Mouse (Mus musculus): Measurements from ENCODE around the gene Manba.
"Not testable (repeated sequence)": the region's sequence is repeated elsewhere in the genome, so short reads cannot be mapped to it uniquely, and the experiment has no call there.

Manba gene

DNA sequence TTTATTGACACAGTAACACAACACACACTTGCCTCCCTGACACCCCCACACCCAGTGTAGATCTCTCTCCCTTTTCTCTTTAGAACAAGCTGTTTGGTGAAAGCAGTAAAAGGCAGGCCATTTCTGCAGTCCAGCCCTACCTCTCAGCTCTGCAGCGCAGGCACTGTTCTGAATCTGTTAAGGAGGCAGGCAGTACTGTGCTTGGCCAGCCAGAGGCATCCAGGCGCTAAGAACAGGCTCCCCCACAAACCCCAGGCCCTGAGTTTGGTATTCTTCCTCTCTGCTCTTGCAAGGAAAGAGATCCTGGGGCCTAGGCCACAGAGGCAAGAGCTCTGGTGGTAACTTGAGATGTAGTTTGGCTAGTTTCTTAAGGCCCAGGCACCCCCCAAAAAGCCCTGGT, 39.5 kb downstream of the Manba start:
- not testable (repeated sequence) for DNase-seq (ENCODE audit: low spot score)

DNA sequence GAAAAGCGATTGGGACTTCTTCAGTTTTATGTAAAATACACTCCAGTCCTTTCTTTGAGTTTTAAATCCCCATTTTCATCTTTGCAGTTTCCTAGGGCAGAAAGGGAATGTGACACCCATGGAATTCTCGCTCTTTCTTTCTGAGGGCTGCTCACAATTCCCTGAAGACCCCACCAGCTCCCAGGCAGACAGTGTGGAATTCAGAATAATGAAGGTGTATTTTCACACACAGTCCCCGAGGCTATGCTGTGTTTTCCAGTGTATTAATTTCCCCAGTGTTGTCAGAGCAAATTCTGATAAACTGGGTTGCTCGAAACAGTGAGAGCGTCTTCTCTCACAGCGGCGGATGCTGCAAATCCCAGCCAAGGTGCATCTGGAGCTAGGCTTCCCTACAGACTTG, 44.3 kb downstream of the Manba start:
- no peak for DNase-seq (ENCODE audit: low spot score)

DNA sequence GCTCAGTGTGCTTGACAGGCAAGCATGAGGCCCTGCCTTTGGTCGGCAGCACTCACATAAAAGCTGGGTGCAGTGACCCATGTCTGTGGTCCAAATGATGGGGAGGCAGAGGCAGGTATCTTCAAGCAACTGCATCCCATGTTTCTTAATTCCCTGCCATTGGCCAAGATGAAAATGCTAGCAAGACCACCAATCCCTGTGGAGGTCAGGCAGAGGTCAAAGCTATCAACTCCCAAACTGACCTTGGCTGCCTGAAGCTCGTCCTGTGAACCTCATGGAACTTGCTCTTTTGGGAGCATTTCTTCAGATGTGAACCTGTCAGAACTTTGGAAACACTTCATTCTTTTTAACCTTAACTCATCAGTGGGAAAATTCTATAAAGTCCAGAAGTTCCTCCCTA, 46.4 kb downstream of the Manba start:
- no peak for DNase-seq (ENCODE audit: low spot score)

DNA sequence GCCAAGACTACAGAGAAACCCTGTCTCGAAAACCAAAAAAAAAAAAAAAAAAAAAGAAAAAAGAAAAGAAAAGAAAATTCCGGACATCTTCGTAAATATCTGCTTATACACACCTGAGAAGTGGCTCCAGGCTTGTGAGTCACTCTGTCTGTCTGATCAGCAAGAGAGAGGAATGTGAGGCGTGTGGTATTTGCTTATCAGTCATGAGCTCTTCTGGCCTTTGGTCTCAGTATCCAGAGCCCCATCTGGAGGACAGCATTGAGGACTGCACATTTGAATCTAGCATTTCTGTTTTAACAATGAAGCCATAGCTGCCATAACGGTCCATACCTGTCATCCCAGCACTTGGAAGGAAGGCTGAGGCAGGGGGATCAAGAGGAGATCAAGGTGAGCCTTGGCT, 48.7 kb downstream of the Manba start:
- DNase-seq (ENCODE audit: low spot score), result no peak

DNA sequence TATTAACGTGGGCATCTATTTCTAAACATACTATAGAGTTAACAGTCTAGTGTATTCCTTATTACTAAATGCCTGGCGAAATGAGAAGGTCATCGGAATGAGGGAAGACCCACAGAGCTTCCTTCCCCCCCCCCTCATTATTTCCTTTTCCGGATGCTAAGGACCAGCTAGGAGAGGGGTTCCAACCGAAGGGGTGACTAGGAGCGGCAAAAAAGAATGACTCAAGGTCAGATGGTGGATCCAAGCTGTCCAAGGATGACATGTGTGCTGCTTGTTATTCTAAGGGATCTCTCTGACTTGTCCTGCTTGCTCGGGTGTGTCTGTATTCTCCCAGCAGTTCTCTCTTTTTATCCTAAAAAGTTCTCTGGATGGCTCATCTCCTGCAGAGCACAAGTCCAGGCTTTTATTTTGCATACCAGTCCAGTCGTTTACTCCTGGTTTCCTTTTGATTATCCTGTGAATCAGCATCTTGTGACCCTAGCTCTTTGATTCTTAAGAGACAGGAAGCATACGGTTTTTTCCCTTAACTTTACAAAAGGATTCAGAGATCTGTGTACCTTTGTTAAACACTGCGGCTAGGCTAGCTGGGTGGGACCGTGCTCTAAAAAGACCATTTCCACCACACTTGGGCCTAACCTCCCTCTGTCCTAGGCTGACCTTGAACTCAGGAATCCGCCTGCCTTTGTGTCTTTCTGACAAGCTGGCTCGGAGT, 61.0 kb downstream of the Manba start:
- no peak for DNase-seq (ENCODE audit: low spot score)

DNA sequence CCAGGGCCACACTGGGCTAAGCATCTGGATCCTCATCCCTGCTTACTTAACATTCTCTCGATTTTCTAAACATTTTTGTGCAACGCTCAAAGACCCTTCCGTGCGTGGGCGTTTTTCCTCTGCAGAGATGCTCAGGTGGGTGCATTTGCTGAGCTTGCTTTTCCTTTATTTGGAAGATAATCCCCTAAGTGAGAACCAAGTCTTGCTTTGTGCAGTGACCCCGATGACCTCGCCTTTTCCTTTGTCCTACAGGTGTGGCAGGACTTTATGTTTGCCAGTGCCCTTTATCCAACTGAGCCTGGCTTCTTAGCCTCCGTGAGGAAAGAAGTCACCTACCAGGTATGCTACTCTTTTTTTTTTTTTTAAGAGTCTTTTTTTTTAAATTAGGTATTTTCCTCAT, 61.9 kb downstream of the Manba start:
- no peak for DNase-seq (ENCODE audit: low spot score)

DNA sequence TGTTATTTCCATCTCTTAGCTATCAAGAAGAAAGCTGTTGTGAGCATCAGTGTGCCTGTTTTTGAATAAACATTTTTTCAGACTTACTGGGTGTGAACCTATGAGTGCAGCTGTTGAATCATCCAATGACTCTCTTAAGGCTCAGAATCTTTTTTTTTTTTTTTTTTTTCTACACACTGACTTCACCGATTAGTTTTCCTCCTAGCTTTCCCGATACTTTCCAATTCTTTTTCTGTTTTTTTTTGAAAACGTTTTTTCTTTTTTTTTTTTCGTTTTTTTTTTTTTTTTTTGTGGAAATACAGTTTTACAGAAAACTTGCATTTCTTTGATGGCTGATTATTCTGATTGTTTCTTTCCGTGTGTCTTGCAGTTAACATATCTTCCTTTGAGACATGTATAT, 67.5 kb downstream of the Manba start:
- DNase-seq (ENCODE audit: low spot score), result no peak

DNA sequence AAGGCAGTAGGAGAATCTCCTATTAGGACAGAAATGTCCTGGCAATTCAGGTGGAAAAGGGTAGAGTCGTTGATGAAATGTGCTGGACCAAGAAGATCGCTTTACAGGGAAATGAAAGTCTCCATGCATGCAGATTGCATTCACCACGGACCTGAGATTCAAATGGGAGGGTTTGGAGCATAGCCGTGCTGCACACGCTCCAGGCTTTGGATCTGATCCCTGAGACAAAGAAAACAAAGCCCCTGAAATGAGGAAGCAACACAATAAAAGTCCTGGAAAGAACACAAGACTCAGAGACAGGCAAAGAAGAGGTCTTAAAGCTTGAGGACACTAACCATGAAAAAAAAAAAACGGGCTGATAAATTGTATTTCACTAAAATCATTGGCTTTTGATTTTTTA, 69.8 kb downstream of the Manba start:
- no peak for DNase-seq (ENCODE audit: low spot score)

DNA sequence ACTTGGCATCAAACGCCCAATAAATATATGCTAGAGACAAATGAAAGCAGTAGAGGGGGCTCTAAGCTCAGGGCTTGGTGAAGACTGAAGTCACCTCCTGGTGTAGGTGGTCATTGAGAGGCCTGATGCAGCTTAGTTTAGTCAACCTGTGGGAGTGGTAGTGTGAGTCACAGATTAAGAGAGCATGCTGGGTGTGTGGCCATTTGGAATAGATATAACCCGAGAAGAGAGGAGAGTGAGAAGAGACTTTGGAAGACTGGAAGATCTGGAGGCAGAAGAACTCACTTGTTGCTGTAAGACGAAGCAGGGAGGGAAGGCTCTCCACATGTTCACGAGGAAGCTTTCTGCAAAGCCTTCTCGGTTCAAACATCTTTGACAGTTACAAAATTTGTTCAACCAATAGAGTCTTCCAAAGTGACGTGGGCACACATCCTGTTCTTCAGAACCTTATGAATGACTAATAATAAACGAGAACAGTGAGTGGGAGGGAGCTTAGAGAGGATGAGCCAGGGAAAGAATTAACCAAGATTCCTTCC, 70.7 kb downstream of the Manba start:
- DNase-seq (ENCODE audit: low spot score), result no peak

DNA sequence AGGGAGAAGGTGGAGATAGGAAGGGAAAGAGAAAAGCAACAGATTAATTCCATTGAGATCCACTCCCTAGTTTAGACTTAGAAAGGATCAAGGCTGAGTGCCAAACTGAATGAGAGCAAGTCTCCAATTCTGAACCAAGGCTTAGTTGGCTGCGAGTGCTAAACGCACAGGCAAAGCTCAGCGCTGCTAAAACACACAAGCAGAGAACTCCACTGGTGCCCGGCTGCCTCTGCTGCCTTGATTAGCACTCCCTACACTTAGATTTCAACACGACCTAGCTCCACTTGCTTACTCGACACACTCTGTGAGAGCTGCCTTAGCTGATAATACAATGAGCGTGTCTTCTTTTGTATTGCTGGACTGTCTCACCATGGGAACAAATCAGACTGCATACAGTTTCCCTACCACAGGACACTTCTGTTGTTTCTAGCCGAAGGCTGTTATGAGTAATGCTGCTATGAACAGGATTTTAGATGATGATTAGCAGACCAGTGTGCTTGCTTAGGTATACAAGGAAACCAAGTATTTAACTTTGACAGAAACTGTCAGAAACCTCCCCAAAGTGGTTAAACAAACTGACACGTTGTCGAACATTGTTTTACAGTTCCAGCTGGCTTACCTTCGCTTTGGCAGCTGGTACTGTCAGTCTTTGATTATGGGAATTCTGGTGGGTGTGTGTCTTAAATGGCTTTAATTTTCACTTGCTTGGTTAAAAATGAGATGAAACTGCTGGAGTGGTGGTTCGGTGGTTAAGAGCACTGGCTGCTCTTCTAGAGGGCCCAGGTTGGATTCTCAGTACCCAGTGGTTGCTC, 71.6 kb downstream of the Manba start:
- DNase-seq (ENCODE audit: low spot score), result no peak

DNA sequence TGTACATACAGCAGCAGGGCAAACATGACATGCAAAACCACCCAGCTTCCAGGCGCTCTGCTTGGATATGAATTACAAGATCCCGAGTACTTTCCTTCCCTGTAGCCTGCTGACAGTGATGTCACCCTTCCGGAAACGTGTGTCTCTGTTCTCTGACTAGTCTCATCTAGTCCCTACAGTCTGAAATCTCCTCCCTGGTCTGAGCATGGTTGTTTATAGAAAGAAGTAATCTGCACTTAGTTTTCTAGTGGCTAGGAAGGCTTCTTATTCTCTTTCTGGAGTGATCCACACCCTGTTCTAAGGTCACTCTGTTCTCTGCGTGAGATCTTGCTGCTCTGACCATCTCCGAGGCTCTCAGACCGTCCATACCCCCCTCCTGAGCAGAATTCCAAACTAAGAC, 76.6 kb downstream of the Manba start:
- DNase-seq (ENCODE audit: low spot score), result no peak

DNA sequence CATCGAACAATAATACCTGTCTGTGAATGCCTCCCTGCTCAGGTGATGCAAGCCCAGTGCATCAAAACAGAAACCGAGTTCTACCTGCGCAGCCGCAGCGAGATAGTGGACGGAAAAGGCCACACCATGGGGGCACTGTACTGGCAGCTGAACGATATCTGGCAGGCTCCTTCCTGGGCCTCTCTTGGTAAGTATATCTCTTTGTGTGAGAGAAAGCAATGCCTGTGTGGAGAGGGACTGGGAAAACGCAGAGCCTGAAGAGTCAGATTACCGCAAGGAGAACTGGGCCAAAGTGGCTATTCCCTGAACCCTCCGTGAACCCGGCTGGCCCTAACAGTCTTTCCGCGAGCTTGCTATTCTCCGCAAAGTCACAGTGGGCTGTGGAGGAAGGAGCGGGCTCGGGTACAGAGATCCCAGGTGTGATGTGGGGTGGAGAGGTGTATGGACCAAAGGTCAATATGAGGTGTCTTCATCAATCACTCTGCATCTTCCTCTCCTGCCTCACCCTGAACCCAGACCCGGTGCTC, 77.8 kb downstream of the Manba start:
- DNase-seq (ENCODE audit: low spot score), result no peak

DNA sequence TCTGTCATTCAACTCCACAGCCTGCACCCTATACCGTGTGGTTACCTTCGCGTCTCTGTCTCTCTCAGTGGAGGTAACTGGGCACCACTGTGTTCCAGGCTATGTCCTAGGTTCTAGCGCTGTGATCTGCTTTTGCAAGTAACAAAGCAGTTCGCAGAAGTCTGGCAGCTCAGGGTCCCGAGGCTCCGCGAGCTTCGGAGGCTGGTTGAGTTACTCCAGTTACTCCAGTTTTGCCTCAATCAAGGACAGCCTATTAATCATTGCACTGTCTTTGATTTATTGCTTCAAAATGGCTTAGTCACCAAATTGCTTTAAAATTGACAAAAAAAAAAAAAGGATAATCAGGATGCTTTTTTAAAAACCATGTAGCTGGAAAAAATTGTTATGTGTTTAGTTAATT, 79.3 kb downstream of the Manba start:
- no peak for DNase-seq (ENCODE audit: low spot score)

DNA sequence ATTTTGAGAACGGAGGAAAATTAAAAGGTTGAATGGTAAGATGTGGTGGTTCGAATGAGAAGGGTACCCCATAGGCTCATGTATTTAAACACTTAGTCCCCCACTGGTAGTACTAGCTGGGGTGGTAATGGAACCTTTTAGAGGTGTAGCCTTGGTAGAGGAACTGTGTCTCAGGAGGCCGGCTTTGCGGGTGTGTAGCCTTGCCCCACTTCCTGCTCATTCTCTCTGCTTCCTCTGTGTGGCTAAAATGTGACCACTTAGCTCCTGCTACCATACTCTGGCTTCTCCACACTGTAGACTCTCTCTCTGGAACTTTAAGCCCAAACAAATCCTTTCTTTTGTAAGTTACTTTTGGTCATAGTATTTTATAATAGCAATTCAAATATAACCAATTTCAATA, 79.9 kb downstream of the Manba start:
- no peak for DNase-seq (ENCODE audit: low spot score)

DNA sequence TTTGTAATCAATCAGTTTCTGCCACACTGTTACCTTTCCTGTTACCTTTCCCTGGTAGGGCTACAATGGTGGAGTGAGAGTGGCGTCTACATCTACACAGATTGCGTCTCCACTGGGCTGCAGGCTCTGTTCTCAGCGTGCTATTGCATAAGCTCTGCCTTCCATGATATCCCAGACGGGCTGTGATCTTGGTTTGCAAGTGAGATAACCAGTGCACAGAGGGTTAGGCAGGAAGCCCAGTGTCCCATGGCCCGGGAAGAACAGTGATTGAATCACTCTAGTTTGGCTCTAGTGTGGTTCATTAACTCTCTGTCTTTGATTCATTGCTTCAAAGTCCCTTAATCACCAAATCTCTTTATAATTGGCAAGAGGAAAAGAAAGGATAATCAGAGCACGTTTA, 82.5 kb downstream of the Manba start:
- no peak for DNase-seq (ENCODE audit: low spot score)

DNA sequence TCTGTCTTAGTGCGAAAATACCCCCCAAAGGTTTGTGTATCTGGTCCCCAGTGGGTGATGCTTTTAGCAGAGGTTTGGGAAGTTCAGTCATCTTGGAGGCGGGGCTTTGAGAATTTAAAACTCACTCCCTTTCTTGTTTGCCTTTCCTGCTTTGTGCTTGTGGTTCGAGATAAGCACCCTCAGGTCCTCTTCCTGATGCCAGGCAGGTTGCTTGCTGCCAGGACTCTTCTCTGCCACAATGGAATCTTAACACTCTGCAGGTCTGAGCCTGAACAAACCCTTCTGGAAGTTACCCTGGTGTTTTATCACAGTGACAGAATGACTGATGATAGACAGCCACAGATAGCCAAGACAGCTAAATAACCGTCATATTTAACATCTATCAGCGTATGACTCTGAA, 83.2 kb downstream of the Manba start:
- no peak for DNase-seq (ENCODE audit: low spot score)

DNA sequence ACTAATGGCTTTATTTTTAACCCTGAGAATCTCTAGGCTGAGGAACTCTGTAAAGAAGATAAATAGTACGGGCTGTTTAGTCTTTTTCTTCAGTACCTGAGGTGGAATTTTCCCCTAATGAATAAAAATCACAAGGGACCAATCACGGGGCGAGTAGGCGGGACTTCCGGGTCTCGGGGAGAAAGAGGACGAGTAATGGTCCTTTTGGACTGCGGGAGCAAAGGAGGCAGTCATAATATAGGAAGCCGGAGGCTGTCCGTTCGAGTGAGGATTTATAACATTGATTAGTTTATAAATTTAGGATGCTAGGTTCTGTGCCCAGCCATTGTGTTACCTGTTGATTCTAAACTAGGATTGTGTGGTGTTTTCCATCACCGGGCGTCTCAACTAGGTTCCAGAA, 86.1 kb downstream of the Manba start:
- DNase-seq (ENCODE audit: low spot score), result no peak

DNA sequence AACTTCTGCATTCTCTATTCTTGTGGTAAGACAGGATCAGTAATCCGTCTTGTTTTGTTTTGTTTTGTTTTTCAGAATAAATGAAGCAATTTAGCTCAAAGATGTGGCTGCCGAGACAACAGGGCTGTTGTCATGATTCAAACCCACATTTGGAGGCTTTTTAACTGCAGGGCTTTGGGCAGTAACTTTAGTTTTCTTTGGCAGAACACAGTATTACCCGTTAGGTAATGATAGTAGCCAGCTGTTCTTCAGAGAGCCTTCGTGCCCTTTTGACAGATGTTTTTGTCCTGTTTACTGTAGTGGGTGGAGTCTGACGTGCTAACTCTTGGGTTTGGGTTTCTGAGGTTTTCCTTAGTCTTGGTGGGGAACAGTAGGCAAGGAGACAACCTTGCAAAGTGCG, 87.6 kb downstream of the Manba start:
- DNase-seq (ENCODE audit: low spot score), result no peak

DNA sequence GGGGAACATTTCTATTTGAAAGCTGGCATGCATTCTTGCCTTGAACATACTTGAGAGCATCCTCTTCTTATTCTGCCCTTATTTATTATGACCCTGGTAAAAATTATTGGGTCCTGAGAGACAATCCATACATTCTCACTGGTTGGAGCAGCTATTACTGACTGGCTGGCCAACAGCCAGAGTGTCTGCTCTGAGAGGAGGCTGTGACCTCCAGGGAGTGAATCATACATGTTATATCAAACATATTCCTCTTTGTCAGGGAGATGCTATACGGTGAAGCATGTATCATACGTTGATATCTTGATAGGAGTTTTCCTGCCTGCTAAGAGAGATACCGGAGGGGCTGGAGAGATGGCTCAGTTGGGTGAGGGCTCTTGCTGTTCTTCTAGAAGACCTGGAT, 89.7 kb downstream of the Manba start:
- no peak for DNase-seq (ENCODE audit: low spot score)

DNA sequence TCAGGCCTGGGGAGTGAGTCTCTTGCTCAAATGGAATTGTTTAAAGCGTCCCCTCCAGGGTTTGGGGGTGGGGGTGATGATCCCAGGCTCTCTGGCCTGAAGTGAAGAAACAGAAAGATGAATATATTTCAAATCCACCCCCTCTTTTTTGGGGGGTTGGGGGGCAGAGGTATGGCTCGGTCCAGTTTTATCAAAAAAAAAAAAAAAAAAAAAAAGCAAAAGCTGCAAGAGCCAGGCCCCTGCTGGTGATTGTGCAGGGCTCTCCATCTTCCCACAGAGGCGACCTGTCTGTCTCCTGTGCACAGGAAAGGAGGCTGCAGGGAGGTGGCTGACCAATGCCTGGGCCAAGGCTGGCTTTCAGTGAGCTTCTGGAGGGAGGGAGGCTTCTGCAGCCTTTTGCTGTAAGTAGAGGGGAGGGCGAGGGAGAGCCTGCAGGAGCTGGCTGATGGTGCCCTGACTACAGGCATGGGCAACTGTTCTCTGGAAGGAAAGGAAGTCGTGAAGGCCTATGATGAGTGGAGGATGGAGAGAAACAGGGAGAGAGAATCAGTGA, 93.3 kb downstream of the Manba start:
- DNase-seq (ENCODE audit: low spot score), result no peak

DNA sequence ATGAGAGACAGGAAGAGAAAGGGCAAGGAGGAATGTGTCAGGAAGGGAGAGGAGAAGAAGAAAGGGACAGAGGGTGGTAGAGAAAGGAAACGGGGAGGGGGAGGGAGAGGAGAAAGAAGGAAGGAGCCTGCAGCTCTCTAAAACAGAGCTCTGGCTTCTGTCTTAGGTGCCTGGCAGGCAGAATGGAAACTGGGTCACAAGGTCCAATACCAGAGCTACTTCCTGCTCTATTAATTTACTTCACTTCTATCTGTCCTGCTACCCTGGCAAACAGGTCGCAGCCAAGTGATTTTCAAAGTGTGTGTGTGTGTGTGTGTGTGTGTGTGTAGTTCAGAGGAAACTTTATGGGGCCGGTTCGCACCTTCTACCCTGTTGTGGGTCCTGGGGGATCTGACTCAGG, 93.8 kb downstream of the Manba start:
- DNase-seq (ENCODE audit: low spot score), result no peak

DNA sequence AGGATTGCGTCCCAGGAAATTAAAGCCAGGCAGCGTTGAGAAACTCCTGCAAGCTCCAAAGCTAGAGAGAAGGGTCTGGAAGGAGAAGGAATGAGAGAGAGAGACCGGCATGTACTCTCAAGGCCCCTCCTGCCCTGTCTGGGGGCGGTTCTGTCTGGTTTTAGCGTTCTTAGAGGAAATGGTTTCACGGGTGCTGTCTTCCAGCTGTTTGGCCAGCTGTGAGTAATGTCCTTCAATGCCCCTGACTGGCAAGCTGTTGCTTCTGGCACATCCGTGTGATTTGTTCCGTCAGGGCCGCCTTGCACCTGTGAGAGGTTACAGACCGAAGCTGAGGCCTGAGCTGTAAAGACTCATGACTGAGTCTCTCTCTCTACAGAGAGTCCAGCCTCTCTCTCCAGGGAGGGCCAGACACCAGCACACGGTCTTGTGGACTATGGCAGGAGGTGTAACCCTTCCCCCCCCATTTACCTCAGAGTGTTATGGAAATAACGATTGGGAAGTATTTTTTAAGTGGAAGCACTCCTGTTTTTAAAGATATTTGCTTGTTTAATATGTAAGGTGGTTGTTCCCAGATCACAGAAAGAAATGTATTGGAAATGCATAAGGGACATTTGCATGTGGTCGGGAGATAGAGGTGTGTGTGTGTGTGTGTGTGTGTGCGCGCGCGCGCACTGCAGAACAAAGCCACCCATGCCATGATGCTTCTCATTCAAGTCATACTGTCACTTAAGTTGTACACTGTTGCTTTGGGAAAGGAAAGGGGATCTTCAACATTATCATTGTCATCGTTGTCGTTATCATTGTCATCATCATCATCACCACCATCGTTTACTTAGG, 95.2 kb downstream of the Manba start:
- DNase-seq (ENCODE audit: low spot score), result no peak
